Mouse (Mus musculus): ENCODE results near the gene Gipc1.

DNA sequence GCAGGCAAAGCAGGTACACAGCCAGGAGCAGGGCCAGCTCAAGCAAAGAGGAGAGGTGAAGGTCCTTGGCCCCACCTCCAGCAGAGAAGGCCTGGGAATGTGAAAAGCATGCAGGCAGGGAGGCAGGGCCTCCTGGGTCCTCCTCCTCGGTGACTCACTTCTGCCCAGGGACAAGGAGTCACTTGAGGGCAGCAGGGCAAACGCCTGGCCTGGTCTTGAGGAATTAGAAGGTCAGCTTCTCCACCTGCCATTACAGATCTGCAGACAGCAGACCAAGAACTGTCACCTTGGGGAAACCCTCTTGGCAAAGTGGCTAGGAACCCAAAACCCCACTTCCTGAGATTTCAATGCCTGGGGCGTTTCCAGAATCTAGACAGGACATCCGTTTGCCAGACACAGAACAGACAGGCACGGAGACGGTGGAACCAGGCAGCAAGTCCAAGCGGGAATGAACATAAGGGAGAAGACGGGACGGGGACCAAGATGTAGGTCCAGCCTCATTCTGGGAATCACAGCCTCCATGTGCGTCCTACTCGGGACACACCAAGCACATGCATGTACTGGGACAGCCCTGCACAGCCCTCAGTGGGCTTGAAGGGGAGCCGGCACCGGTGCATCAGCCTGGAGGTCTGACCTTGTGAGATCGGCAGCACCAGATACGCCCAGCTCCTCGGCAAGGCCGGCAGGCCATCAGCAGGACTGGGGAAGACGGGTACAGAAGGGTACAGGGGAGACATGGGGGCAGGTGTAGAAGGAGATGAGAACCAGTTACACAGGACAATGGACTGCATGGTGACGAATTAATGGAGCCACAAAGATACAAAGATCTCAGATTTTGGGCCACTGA lies 45.1 kb downstream of the Gipc1 start:
- no peak for TF ChIP-seq CTCF (IDR thresholded peaks at IDR 0.05; ENCODE audit: low read depth, low read length)
- TF ChIP-seq POLR2A (IDR thresholded peaks at IDR 0.05; ENCODE audit: extremely low read depth, insufficient read depth, low read length), result no peak

Data from liver, adult 2 months (tissue).